Comparison of ENCODE assay signal across 10 mouse cellular contexts in genomic region chr8:108647556-108647955, GRCm38 (mm10).
DNase-seq lines count a peak whose midpoint lies in the region; ATAC-seq and TF ChIP-seq lines count a peak whose summit lies in the region.
"Had no signal": no experiment of that assay in that cellular context is flagged by ENCODE, and none has a peak within 500 bp of the region (broad histone marks: within the 10 kb centered on the region; RNA-seq: fewer than 3 reads in every experiment).

No protein-coding gene starts in this region.

- no peaks in the 10 kb centered on the region for H3K36me3 ChIP-seq in heart, adult 2 months (ENCODE audit: control insufficient read depth, insufficient read depth, low read length)
- H3K36me3 ChIP-seq in forebrain, postnatal 0 days (ENCODE audit: insufficient read depth): no peaks in the 10 kb centered on the region
- H3K36me3 ChIP-seq: hindbrain, embryonic 15.5 days had no signal

- intact Hi-C loops in heart, adult 2 months (cut with DNase I): loop anchor here (5.0 kb wide), 1 partner anchor 50 kb away; no protein-coding TSS in a partner anchor

- H3K79me2 ChIP-seq in heart, adult 2 months (replicated peaks; ENCODE audit: control insufficient read depth, insufficient read depth, low read length): no peaks in the 10 kb centered on the region

- TF ChIP-seq POLR2A in heart, adult 2 months (IDR thresholded peaks at IDR 0.05; ENCODE audit: insufficient read depth, low read depth, low read length): no peak

- 21% methylated on average over 8 of the region's 8 CpGs for WGBS in heart, adult 2 months
- WGBS in forebrain, postnatal 0 days: 62% methylated on average over 8 of the region's 8 CpGs

- peaks cover 1% of the 10 kb centered on the region for H3K4me1 ChIP-seq in heart, adult 2 months (ENCODE audit: control insufficient read depth, insufficient read depth, low read length)
- no peaks in the 10 kb centered on the region for H3K4me1 ChIP-seq in forebrain, postnatal 0 days (ENCODE audit: insufficient read depth)
- H3K4me1 ChIP-seq: hindbrain, embryonic 15.5 days had no signal

- no peak overlapping the region for H3K9ac ChIP-seq in heart, adult 2 months (ENCODE audit: low read depth, low read length)
- no peak overlapping the region for H3K9ac ChIP-seq in forebrain, postnatal 0 days
- H3K9ac ChIP-seq: hindbrain, embryonic 15.5 days had no signal

- H3K4me2 ChIP-seq in forebrain, postnatal 0 days (ENCODE audit: low read depth): no peak overlapping the region
- H3K4me2 ChIP-seq: hindbrain, embryonic 15.5 days had no signal

- no peak for TF ChIP-seq CTCF in heart, adult 2 months (IDR thresholded peaks at IDR 0.05)
- TF ChIP-seq CTCF in forebrain, postnatal 0 days (IDR thresholded peaks at IDR 0.05; ENCODE audit: low read depth): no peak

- no peak overlapping the region for H3K4me3 ChIP-seq in heart, adult 2 months
- H3K4me3 ChIP-seq in forebrain, postnatal 0 days (ENCODE audit: low read depth, low read length): no peak overlapping the region
- H3K4me3 ChIP-seq: hindbrain, embryonic 15.5 days; megakaryocyte, embryonic 14.5 days had no signal

- H3K27me3 ChIP-seq in heart, adult 2 months (ENCODE audit: control insufficient read depth, insufficient read depth, low read length): no peaks in the 10 kb centered on the region
- no peaks in the 10 kb centered on the region for H3K27me3 ChIP-seq in forebrain, postnatal 0 days (ENCODE audit: insufficient read depth, low read length)
- H3K27me3 ChIP-seq: hindbrain, embryonic 15.5 days; megakaryocyte, embryonic 14.5 days had no signal

- no peak for TF ChIP-seq EP300 in heart, adult 2 months (IDR thresholded peaks at IDR 0.05; ENCODE audit: insufficient read depth, low read depth, low read length)

- no peaks in the 10 kb centered on the region for H3K9me3 ChIP-seq in forebrain, postnatal 0 days (ENCODE audit: low read length)
- H3K9me3 ChIP-seq: hindbrain, embryonic 15.5 days; megakaryocyte, embryonic 14.5 days had no signal

- peak; percentile 20 to 28 for DNase-seq in right cerebral cortex, postnatal 10 days (ENCODE audit: low spot score in 2 of 2)
- no peak for DNase-seq in right cerebral cortex, postnatal 36 days (ENCODE audit: low spot score in 2 of 2)
- peak; percentile 52 to 60 for DNase-seq in heart, adult 2 months
- peak; percentile 73 for DNase-seq in kidney, postnatal 14 days
- peak; percentile 8 to 63 for DNase-seq in urinary bladder, postnatal 36 days (ENCODE audit: low spot score in 2 of 2)
- no peak for DNase-seq in layer of hippocampus, adult 11-12 months (ENCODE audit: low spot score)
- no peak for DNase-seq in forebrain, postnatal 0 days
- DNase-seq in embryo, embryonic 10.5 days (ENCODE audit: low spot score): no peak

- ATAC-seq in forebrain, postnatal 0 days: no peak

- 0 out of 2 replicates have a peak overlapping the region, but pooled peaks have one; percentile 28 for H3K27ac ChIP-seq in heart, adult 2 months
- no peak overlapping the region for H3K27ac ChIP-seq in forebrain, postnatal 0 days (ENCODE audit: low read depth, low read length)
- H3K27ac ChIP-seq: hindbrain, embryonic 15.5 days had no signal

Comparison
In these comparisons a context has a peak if more than half of its experiments do, and no peak if none do; other contexts are left out.
1. DNase-seq: peak in right cerebral cortex, postnatal 10 days (2 of 2), heart, adult 2 months (2 of 2), kidney, postnatal 14 days (single experiment) and urinary bladder, postnatal 36 days (2 of 2); none in right cerebral cortex, postnatal 36 days (0 of 2), layer of hippocampus, adult 11-12 months (single experiment), forebrain, postnatal 0 days (single experiment) and embryo, embryonic 10.5 days (single experiment).